Mouse (Mus musculus) layer of hippocampus, adult 9-11 months (tissue): ENCODE data around the gene Ndrg4.
"Not testable (repeated sequence)": the region's sequence is repeated elsewhere in the genome, so short reads cannot be mapped to it uniquely, and the experiment has no call there.

Experiments
- DNase-seq: peaks from one replicate; pipeline ENCODE4 v3.0.0; 2022

The Ndrg4 gene

DNA sequence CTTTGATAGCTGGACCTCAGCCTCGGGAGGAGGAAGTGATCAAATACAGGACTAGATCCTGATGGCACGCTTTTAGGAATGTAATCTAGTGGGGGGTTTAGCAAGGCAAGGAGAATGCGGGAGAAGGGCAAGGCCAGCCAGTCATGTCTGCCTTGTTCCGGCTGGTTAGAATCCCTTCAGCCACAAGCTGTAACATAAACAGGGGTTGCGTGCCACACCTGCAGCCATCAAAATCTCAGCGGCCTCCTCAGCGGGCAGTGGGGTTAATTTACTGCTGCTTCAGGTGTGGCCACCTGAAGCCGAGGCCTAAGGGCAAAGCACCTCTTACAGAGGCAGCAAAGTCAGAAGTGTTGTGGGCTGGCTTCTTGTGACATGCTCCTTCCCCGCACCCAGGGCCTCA lies at the start of gene Ndrg4:
Ndrg4 (plus strand) TSS at position 350 of the 400 bp plus-strand sequence.
- no peak for DNase-seq

DNA sequence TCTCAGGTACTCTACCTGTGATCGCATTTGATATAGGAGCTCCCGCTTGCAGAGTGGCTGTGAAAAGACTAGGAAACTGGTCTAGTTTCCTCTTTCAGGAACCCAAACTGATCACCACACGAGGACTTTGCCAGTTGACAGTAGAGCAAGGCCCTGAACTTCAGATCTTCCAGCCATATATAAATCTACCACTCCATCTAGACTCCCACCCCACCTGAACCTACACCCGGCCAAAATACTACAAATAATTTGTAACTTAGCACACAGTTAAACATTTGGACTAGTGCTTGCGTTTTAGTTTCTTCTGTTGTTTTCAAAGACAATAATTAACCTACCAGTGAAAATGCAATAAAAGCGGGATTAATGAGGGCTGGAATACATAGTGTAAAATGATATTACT lies 43.9 kb upstream of the Ndrg4 start:
- no peak for DNase-seq

DNA sequence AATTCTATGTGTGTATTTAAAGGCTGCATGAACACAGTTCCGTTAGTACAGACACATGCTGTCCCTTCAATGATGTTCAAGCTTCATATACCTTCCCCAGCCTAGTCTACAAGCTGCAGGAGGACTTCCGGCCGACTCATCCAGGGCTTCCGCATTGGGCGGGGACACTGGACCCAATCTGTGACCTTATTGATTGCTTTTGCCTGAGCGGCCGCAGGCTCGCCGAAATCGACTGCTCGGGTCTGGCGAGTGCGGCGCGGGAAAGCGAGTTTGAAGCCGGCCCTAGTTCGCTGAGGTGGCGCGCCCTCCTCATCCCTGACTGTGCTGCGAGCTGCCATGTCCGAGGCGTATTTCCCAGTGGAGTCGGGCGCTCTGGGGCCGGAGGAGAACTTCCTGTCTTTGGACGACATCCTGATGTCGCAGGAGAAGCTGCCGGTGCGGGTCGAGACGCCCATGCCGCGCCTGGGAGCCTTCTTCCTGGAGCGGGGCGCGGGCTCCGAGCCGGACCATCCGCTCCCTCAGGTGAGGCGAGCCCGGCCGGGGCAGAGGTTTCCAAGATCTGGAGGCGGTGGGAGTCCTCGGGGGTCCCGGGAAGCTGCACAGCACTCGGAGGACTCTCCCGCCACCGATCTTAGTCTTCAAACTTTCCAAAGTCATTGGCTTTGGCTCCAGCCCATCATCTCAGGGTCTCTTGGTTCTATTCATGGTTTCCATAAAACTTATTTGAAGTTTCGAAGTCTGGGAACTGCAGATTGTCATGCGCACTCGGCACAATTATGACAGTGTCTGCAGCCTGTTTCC lies 43.3 kb upstream of the Ndrg4 start, which contains the start of gene Gins3:
Gins3 (plus strand) TSS at position 192 of the 801 bp plus-strand sequence.
- peak; percentile 91 for DNase-seq

DNA sequence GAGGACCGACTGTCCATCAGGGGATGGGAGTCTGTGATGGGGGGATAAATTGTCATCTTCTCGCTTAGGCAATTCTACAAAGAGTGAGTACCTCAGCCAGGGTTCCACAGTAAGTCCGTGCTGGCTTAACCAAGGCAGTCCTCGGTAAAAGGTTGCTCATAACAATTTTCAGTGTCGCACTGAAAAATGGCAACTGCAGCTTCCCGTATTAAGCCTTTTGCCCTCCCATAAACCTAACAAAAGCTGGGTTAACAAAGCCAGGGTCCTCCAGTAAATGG lies 42.8 kb upstream of the Ndrg4 start:
- no peak for DNase-seq

DNA sequence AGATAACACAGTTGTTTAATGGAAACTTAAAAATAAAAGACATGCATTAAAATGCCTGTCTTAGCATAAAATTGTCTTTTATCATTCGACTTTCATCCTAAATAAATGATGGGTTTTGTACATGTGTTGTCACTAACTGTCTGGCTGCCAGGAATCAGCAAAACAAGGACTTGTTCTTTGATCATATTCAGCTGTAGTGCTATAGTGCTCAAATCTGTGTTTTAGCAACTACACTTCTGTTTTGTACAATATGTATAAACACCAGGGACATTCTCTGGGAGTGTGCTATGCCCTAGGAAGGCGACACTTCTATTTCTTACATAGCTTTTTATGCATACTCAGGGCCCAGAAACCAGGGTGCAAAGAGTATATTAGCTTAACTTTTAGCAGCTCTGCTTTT lies 31.8 kb upstream of the Ndrg4 start:
- no peak for DNase-seq

DNA sequence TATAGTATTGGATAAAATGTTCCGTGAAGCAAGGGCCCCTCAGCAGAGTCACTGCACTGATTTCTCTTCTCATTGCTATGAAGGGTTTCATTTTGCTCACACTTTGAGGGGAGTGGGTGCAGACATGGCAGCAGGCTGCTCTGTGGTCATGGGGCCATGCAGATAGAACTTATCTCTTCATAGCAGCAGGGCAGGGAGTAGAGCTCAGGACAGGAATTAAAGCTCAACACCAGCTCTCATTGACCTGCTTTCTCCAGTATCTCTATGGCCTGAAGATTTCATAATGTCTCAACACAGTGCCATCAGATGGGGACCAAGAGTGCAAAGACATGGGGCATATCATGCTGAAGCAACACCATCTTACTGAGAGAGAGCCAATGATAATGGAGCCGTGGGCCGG lies 28.5 kb upstream of the Ndrg4 start:
- no peak for DNase-seq

DNA sequence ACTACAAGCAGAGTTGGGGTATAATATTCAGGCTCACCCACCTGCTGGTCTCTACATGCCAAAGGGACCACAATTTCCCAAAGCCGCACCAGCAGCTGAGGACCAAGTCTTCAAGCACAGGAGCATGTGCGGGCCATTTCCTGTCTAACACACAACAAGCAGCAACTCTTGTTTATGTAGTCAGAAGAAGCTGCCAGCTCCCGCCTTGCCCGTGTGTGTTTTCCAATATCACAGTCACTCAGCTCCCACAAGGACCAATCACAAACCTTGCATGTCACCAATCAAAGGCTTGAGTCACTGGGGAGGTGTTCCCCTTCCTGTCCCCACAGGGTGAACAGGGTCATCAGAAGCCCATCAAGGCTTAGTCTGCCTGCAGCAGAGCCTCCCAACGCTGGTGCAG lies 23.4 kb upstream of the Ndrg4 start:
- DNase-seq = no peak

DNA sequence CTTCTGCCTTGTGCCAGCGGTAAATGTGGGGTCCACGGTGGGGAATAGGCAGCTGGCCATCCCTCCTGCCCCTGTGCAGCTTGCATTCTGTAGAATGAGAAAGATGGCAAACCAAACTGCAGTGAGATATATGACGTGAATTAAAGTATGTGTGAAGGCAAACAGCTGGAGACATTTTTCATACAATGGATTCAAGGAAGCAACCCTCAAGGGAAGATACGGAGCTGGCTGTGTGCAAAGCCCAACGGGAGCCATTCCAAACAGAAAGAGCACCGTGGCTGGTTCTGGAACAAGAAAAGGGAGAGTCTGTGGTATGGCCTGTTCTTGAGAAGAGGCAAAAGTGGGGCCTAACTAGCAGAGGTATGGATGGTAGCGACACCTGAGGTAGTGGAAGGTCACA lies 20.9 kb upstream of the Ndrg4 start:
- no peak for DNase-seq

DNA sequence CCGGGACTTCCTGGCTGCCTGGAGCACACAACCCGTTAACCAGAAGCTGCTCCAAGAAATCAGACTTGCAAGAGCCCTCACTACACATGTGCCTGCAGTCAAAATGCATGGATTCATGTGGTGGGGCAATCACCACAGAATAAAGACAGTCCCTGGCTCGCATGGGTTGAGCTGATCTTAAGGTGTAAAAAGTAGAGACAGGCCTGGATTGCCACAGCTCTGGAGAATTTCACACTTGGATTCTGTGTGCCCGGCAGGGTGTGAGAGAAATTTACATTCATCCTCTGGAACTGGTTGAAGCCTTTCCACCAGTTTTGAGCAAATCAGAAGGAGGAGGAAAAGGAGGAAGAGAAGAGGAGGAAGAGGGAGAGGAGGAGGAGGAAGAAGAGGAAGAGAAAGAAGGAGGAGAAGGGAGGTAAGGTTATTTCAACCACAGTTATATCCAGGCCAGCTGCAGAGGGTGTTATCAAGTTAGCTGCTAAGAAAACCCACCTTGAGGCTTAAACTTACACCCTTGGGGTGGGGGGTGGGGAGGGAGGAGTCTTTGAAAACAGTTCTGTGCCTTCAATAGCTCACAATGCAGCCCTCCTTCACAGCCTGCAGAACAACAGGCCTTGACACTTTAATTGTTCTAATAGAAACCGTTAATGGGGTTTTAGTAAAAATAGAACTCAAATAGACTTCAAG lies 20.3 kb upstream of the Ndrg4 start:
- DNase-seq = no peak

DNA sequence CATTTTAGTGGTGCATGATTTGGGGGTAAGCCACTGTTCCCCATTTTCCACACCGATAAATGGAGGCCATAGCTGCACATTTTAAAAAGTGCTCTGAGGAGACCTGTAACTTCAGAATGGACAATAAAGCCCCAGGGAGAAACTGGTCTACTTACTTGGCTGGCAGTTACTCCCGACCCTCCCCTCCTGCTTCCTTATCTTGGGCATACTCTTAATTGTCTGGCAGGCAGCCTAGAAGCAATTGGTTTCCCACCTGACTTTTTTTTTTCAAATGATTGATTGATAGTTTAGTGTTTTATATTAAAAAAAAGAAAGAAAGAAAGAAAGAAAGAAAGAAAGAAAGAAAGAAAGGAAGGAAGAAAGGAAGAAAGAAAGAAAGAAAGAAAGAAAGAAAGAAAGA lies 19.3 kb upstream of the Ndrg4 start:
- DNase-seq = no peak

DNA sequence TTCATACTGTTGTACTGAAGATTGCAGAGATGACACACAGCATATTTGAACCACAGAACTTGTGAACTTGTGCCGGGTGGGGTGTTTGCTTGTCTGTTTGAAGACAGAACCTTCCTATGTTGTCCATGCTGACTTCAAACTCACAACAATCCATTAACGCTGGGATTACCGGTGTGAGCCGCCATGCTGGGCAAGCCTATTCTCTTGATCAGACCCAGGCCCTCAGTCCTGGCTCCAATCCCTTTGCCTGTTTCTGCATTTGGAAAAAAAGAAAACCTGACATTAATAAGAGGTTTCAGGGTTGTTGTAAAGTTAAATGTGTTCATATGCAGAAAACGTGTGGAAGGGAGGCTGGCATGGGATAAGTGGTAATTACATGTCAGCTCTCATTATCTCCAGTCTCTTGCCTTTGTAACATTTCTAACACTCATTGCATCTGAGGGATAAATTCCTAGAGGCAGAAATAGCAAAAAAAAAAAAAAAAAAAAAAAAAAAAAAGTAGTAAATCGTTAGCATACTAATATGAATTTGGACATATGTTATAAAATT lies 16.4 kb upstream of the Ndrg4 start:
- DNase-seq = no peak

DNA sequence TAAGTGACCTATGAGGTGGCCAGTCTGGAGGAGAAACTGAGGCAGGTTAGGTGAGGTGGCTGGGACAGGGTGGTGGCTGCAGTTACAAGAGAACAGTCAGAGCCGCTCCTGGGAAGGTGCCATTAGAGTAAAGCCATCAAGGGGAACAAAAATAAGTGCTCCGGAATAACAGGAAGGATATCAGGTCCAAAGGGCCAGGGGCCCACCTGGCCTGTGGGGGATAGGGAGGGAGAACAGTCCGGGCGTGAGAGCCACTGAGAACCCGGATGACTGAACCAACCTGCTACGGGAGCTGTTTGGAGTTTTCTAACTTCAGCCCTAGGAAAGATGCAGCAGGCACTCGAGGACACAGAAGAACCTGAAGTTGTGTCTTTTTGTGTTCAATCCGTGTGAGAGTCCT lies 15.7 kb upstream of the Ndrg4 start:
- DNase-seq = no peak

DNA sequence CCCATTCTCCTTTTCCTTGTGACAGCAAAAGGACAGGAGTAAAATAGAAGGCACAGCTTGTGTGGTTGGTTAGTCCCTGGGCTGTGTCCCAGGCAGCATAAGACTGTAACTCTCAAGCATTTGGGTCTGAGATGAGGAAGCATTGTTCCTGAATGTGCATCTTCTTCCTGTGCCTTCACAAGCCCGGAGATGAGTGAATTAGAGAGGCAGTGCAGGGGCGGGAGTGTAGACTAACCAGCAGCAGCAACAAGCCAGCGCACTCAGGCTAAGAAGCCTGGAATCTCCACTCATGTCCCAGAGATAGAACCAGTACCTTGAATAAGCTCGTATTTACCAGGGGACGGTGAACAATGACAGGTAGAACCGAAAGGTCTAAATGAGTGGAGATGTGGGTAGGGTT lies 15.2 kb upstream of the Ndrg4 start:
- no peak for DNase-seq

DNA sequence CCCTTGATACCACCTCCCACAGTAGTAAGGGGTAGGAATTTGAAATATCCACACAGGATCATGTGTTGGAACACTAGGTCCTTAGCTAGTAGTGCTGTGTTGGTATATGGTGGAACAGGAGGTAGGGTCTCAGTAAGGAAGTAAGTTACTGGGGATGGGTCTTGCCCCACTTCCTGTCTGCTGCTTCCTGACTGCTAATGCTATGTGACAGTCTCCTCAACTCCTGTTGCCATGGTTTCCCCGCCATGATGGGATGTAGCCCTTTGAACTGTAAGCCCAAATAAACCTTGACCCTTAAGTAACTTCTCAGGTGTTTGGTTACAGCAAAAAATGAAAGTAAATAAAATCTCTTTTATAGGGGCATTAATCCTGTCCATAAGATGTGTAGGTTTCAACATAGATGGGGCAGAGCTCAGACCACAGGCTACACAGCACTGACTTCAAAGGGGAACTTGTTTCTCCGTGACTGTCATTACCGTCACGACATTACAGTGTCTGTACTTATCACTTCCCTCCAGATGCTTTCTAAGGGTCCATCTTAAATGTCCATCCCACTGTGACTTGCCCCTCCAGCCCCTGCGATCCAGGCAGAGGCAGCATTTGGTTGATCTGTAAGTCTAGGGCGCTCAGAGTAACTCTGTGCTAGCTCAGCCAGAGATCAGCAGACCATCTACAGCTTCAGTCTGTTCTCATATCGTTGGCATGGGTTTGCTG lies 13.7 kb upstream of the Ndrg4 start:
- DNase-seq = no peak

DNA sequence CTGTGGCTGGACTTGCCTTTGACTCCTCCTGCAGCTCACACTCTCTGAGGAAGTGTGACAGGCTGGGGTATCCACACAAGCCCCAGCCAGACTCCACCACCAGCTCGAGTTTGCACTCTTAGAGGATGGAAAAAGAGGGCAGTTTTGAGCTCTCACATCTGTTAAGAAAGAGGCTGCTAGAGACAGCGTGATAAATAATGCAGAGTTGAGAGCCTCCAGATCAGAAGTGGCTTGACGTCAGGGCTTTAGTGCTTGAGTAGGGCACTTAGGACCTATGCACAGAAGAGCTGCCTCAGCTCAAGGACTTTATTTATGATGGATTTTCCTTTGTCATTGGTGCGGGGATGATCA lies 13.2 kb upstream of the Ndrg4 start:
- no peak for DNase-seq

DNA sequence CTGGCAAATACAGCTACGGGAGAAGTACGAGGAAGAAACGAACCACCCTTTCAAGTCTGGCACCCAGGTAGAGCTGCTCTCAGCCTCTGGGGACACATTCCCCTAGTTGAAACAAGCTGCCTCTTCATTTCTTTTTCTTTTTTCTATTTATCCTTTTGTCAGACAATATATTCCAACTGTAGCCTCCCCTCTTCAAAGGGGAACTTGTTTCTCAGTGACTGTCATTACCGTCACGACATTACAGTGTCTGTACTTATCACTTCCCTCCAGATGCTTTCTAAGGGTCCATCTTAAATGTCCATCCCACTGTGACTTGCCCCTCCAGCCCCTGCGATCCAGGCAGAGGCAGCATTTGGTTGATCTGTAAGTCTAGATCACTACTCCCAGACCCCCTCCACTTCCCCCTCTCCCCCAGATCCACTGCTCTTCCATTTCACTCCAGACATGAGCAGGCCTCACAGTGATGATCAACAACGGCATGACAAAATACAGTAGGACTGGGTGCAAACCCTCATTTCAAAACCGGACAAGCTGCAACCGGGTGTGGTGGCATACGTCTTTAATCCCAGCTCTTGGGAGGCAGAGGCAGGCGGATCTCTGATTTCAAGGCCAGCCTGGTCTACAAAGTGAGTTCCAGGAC lies 10.8 kb upstream of the Ndrg4 start:
- DNase-seq = not testable (repeated sequence)

DNA sequence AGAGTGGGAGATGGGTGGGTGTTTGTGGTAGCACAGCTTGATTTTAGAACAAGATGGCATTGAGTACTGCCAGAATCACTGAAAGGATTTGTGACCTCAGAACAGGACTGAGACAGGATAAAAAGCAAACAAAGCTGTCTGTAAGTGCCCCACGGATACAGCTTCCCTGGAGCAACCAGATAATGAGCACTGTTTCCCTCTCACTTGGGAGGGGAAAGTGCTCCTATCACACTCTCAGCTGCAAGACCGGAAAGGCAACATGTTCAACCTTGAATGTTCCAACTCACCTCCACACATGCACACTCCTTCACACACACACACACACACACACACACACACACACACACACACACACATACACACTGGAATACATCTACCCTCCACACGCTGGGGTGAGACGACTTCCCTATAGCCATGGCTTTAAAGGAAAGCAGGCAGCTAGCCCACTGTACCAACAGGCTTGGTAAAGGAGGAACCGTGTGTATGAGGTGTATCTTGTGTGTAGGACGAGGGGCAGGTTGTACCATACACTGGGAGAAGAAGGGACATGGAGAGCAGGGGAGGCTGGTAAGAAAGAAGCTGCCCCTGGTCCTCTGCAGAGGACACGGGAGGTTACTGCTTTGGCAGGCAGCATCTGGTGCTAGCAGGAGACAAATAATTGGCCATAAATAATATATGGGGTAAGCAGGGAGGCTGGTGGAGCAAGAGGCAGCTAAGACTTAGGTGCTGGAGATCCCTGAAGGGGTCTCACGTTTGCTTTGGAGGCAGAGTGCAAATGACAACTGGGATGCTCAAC lies 8.4 kb upstream of the Ndrg4 start:
- DNase-seq = no peak

DNA sequence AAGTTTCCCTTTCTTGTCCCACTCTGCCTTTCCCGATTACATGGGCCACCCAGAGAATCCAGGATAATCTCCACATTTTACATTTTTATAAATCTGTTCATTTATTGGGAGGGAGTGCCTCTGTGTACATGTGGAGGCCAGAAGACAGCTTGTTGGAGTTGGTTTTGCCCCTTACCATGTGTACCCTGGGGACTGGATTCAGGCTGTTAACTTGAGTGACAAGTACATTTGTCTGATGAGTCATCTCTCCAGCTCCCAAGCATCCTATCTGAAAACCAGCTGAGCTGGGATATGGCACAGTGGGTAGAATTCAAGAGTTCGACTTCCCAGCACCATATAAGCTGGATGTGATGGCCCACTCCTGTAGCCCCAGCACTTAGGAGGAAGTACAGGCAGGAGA lies 6.8 kb upstream of the Ndrg4 start:
- no peak for DNase-seq

DNA sequence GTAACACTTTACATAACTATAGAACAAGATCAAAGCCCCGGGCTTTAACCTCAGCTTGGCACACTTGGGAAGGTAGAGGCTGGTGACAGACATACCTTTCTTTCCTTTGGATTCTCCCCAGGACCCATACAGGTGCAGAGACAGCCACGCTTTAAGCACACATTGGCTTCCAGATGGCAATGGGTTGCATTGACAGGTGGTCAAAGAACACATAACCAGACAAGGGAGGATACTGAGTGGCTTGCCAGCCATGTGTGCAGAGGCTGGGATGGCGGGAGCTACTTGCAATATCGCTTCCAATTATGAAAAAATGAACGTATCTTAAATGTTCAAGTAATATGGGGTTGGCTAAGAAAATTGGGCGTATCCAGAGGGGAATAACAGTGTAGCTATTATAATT lies 4.9 kb upstream of the Ndrg4 start:
- DNase-seq = peak; percentile 50

DNA sequence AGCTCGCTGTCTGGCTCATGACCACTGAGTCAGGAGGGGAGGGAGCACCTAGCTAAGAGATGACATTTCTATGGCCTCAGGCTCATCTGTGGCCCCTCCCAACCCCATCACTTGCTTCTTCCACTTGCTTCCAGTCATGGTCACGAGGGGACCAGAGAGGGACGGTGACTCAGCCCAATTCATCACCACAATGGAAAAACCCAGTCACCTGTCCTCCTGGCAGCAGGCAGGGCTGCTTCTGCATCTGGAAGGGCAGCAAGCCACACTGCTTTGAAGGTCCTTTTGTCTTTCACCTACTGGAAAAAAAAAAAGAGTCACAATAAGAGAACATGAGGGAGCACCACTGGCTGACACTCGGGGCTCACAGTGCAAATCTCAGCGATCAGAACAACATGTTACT lies 4.0 kb upstream of the Ndrg4 start:
- no peak for DNase-seq

DNA sequence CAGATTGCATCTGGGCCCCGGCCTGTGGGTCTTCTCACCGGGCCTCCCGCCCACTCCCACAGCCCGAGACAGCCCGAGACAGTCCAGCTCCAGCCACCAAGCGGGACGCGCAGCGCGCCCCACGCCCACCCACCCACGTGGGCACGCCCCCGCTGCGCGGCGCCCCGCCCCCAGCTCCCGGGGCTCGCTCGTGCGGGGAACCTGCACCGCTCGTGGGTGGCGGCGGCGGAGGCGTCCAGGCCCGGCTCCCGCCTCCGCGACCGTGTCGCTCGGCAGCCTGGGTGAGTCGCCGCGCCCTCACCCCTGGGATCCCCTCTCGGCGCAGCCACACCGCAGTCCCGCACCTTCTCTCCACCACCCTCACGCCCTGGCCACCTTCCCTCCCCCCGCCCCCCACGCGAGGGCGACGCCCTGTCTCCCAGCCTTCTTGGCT lies 827 bp downstream of the Ndrg4 start:
- DNase-seq = no peak

DNA sequence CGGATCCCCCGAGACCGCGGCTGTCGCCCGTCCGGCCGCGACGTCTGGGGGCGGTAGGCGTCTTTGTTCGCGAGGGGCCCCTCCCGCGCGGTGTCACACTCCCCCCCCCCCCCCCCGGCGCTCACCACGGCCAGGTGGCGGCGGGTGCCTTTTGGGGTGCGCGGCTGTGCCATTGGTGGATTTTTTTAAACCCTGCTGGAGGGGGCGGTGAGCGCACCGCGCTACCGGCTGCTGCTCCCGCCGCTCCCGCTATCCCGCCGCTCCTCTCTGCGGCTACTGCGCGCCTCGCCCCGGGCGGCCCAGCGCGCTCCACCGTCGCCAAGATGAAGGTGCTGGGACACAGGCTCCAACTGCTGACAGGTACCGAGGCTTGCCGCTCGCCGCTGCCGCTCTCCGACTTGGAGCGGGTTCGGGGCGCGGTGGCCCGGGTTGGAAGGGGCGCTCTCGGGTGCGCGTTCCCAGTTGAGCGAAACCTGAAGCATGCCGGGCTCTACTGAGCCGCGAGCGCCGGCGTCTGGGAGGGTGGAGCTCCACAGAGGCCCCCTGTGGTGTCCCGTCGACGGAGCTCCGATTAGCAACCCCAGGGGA lies 1.3 kb downstream of the Ndrg4 start:
- DNase-seq = peak; percentile 49
